Mouse (Mus musculus) hindbrain, postnatal 0 days (tissue): ENCODE results near the gene Cd274. TPM values are rescaled to one million over a fixed set of nuclear protein-coding genes. Genes with fewer than 3 reads are reported as not detected.
A peak's percentile ranks its signal among the peaks of the same experiment; 100 is the strongest.

ENCODE experiments used
- ATAC-seq: fragments of 200-750 bp; cut with Nextera tagmentation; 2 replicates; pipeline ENCODE4 v1.8.0; 2017; ENCODE audit warnings: mild to moderate bottlenecking, moderate TSS enrichment, moderate library complexity
- DNase-seq: peaks from one replicate; pipeline ENCODE4 v3.0.0-alpha.2; 2015; ENCODE audit warnings: low spot score
- H3K27ac ChIP-seq: fragments of 300-500 bp; sonication (generic); 2 replicates; pipeline ENCODE4 v1.5.1; 2014; ENCODE audit warnings: mild to moderate bottlenecking
- H3K27me3 ChIP-seq: fragments of 300-500 bp; sonication (generic); 2 replicates; pipeline ENCODE4 v1.6.1; 2014; ENCODE audit warnings: low read length, mixed read lengths; ENCODE audit not compliant: insufficient read depth
- H3K36me3 ChIP-seq: fragments of 300-500 bp; sonication (generic); 2 replicates; pipeline ENCODE4 v1.6.1; 2014; ENCODE audit warnings: low read length, mixed read lengths; ENCODE audit not compliant: insufficient read depth
- H3K4me1 ChIP-seq: fragments of 300-500 bp; sonication (generic); 2 replicates; pipeline ENCODE4 v1.6.1; 2014; ENCODE audit warnings: antibody characterized with exemption, low read length, mixed read lengths; ENCODE audit not compliant: insufficient read depth
- H3K4me2 ChIP-seq: fragments of 300-500 bp; sonication (generic); 2 replicates; pipeline ENCODE4 v1.6.1; 2014; ENCODE audit warnings: low read depth, mild to moderate bottlenecking, low read length, moderate library complexity, mixed read lengths
- H3K4me3 ChIP-seq: fragments of 300-500 bp; sonication (generic); 2 replicates; pipeline ENCODE4 v1.5.1; 2014; ENCODE audit warnings: low read length
- H3K9ac ChIP-seq: fragments of 300-500 bp; sonication (generic); replicated peaks from 2 replicates; pipeline ENCODE4 v1.6.1; 2014; ENCODE audit warnings: mild to moderate bottlenecking, low read length, moderate library complexity, mixed read lengths
- H3K9me3 ChIP-seq: fragments of 300-500 bp; sonication (generic); 2 replicates; pipeline ENCODE4 v1.6.1; 2016; ENCODE audit warnings: low read length, mixed read lengths
- CTCF ChIP-seq: IDR thresholded peaks from 2 replicates; pipeline ENCODE4 v1.5.1; 2016; ENCODE audit warnings: antibody characterized with exemption, control low read depth, low read depth
- WGBS: fragments of 180-500 bp; shearing (Covaris S2); extraction: QIAGEN DNeasy Blood & Tissue Kit; methylation state at CpG from one replicate; pipeline ENCODE4 v1.1.7; 2014; 5-methylcytosine and 5-hydroxymethylcytosine counted together
- polyA plus RNA-seq: library from polyadenylated mRNA; unstranded; fragments of >200 nt; fragmentation: Nextera tagmentation; extraction: Ambion mirVana; gene quantifications from 2 replicates; pipeline ENCODE4 v1.2.1, GENCODE M21; 2015
- total RNA-seq: library from RNA; depleted of rRNA; stranded (reverse); fragments of >200 nt; gene quantifications from 2 replicates; pipeline ENCODE4 v1.2.3, GENCODE M21; 2014

Gene Cd274
- total and polyA plus RNA-seq, 2 experiments from 2014 or later, result 0.16 to 0.24 TPM

- DNase-seq (no peak), ATAC-seq (no peak)
- no peaks in the 10 kb centered on the region for H3K36me3 ChIP-seq
- H3K27ac ChIP-seq, result no peak overlapping the region
- no peaks in the 10 kb centered on the region for H3K27me3 ChIP-seq
- H3K9ac ChIP-seq, result no peak overlapping the region
- H3K4me1 ChIP-seq, result peaks cover 12% of the 10 kb centered on the region
- no peaks in the 10 kb centered on the region for H3K9me3 ChIP-seq
- H3K4me3 ChIP-seq, result no peak overlapping the region
- TF ChIP-seq CTCF, result no peak
- H3K4me2 ChIP-seq, result no peak overlapping the region
- 78% methylated on average over 5 of the region's 5 CpGs for WGBS
These were observed 3.2 kb upstream of the Cd274 start for GRCm38 (mm10) chr19:29364076-29364475.

GRCm38 (mm10) chr19:29365105-29365504, 2.1 kb upstream of the Cd274 start:
- TF ChIP-seq CTCF, result no peak
- Histone ChIP-seq H3K9me3 (no peaks in the 10 kb centered on the region), H3K4me3 (no peak overlapping the region), H3K36me3 (no peaks in the 10 kb centered on the region), H3K4me2 (no peak overlapping the region), H3K27me3 (no peaks in the 10 kb centered on the region), H3K9ac (no peak overlapping the region), H3K27ac (no peak overlapping the region), H3K4me1 (peaks cover 12% of the 10 kb centered on the region)
- DNase-seq, result no peak
- 24% methylated on average over 3 of the region's 3 CpGs for whole genome bisulfite sequencing
- no peak for ATAC-seq

GRCm38 (mm10) chr19:29366226-29366968, 858 bp upstream of the Cd274 start:
- no peak for DNase-seq
- Histone ChIP-seq H3K4me2 (peak overlapping the region; percentile 72), H3K36me3 (no peaks in the 10 kb centered on the region), H3K9me3 (no peaks in the 10 kb centered on the region), H3K27me3 (no peaks in the 10 kb centered on the region), H3K9ac (peak overlapping the region; percentile 40; the same call in 1 of the 2 replicates), H3K4me3 (peak overlapping the region; percentile 54), H3K4me1 (peaks cover 5% of the 10 kb centered on the region; the same call in 1 of the 2 replicates), H3K27ac (no peak overlapping the region)
- no peak for ATAC-seq
- WGBS, result 65% methylated on average over 20 of the region's 20 CpGs
- TF ChIP-seq CTCF, result no peak

- Histone ChIP-seq H3K4me1 (no peaks in the 10 kb centered on the region), H3K4me3 (no peak overlapping the region), H3K9ac (no peak overlapping the region), H3K9me3 (no peaks in the 10 kb centered on the region), H3K36me3 (no peaks in the 10 kb centered on the region), H3K4me2 (peak overlapping the region; percentile 72; the same call in 1 of the 2 replicates), H3K27me3 (no peaks in the 10 kb centered on the region), H3K27ac (no peak overlapping the region)
- no peak for TF ChIP-seq CTCF
- no peak for DNase-seq
- WGBS, result 86% methylated on average over 2 of the region's 2 CpGs
- ATAC-seq, result no peak
These were observed 786 bp downstream of the Cd274 start for GRCm38 (mm10) chr19:29368041-29368440.

GRCm38 (mm10) chr19:29368671-29369309, 1.5 kb downstream of the Cd274 start:
- Histone ChIP-seq H3K27ac (no peak overlapping the region), H3K27me3 (no peaks in the 10 kb centered on the region), H3K4me3 (no peak overlapping the region), H3K9me3 (no peaks in the 10 kb centered on the region), H3K9ac (no peak overlapping the region), H3K4me2 (no peak overlapping the region), H3K36me3 (no peaks in the 10 kb centered on the region), H3K4me1 (no peaks in the 10 kb centered on the region)
- 88% methylated on average over 3 of the region's 3 CpGs for WGBS
- DNase-seq (no peak), ATAC-seq (no peak)
- TF ChIP-seq CTCF, result no peak

- no peaks in the 10 kb centered on the region for H3K27me3 ChIP-seq
- H3K4me1 ChIP-seq, result no peaks in the 10 kb centered on the region
- ATAC-seq, result no peak
- DNase-seq, result no peak
- no peak overlapping the region for H3K27ac ChIP-seq
- TF ChIP-seq CTCF, result no peak
- H3K9me3 ChIP-seq, result no peaks in the 10 kb centered on the region
- H3K4me2 ChIP-seq, result no peak overlapping the region
- 72% methylated on average over 12 of the region's 12 CpGs for WGBS
- no peaks in the 10 kb centered on the region for H3K36me3 ChIP-seq
- H3K4me3 ChIP-seq, result no peak overlapping the region
- no peak overlapping the region for H3K9ac ChIP-seq
These were observed 2.9 kb downstream of the Cd274 start for GRCm38 (mm10) chr19:29370112-29370511.
